Mouse (Mus musculus) inflammation-experienced regulatory T-cells, adult 6 months (primary cell): ENCODE results near the gene Gcdh. TPM values are rescaled to one million over a fixed set of nuclear protein-coding genes. Genes with fewer than 3 reads are reported as not detected.
A peak's percentile ranks its signal among the peaks of the same experiment; 100 is the strongest.
"Not testable (repeated sequence)": the region's sequence is repeated elsewhere in the genome, so short reads cannot be mapped to it uniquely, and the experiment has no call there.

Experiments
- ATAC-seq: one replicate; pipeline ENCODE4 v1.8.0; 2017
- polyA plus RNA-seq, 3 experiments: library from polyadenylated mRNA; unstranded; fragments of 100-300 nt; shearing (Covaris generic); gene quantifications; one replicate each; pipeline ENCODE4 v1.2.1; 2017

Gcdh gene
- polyA plus RNA-seq, 3 experiments from 2014 or later, result 14.5 to 19.9 (median 19.2) TPM

- ATAC-seq, result no peak
Observed at GRCm38 (mm10) chr8:84909949-84910348, 16.2 kb upstream of the Gcdh start.

GRCm38 (mm10) chr8:84909162-84909767 is 15.5 kb upstream of the Gcdh start:
- ATAC-seq, result no peak

GRCm38 (mm10) chr8:84908421-84909161 is 14.9 kb upstream of the Gcdh start, which contains the start of gene Dnase2a:
Dnase2a (plus strand) TSS chr8:84908560.
- ATAC-seq, result peak; percentile 86

- not testable (repeated sequence) for ATAC-seq
Observed at GRCm38 (mm10) chr8:84907979-84908378, 14.3 kb upstream of the Gcdh start.

GRCm38 (mm10) chr8:84907493-84907892 is 13.8 kb upstream of the Gcdh start:
- ATAC-seq, result no peak

GRCm38 (mm10) chr8:84907037-84907436 is 13.3 kb upstream of the Gcdh start:
- ATAC-seq, result no peak

- ATAC-seq, result no peak
Observed at GRCm38 (mm10) chr8:84904351-84904750, 10.6 kb upstream of the Gcdh start.

- ATAC-seq, result peak; percentile 89
Observed at GRCm38 (mm10) chr8:84902920-84903661, 9.4 kb upstream of the Gcdh start.

- no peak for ATAC-seq
Observed at GRCm38 (mm10) chr8:84902367-84902919, 8.7 kb upstream of the Gcdh start.

- ATAC-seq, result no peak
Observed at GRCm38 (mm10) chr8:84901752-84902151, 8.0 kb upstream of the Gcdh start, which contains the start of gene Klf1. Klf1 (plus strand) TSS chr8:84901928.

GRCm38 (mm10) chr8:84901071-84901470 is 7.3 kb upstream of the Gcdh start:
- no peak for ATAC-seq

GRCm38 (mm10) chr8:84895963-84896362 is 2.2 kb upstream of the Gcdh start:
- no peak for ATAC-seq

GRCm38 (mm10) chr8:84892993-84893708 is 570 bp downstream of the Gcdh start:
- no peak for ATAC-seq

- no peak for ATAC-seq
Observed at GRCm38 (mm10) chr8:84889141-84889540, 4.6 kb downstream of the Gcdh start.

GRCm38 (mm10) chr8:84888280-84888679 is 5.4 kb downstream of the Gcdh start:
- ATAC-seq, result no peak

- no peak for ATAC-seq
Observed at GRCm38 (mm10) chr8:84884728-84885127, 9.0 kb downstream of the Gcdh start.

GRCm38 (mm10) chr8:84878915-84879314 is 14.8 kb downstream of the Gcdh start:
- no peak for ATAC-seq

- ATAC-seq, result no peak
Observed at GRCm38 (mm10) chr8:84877297-84878035, 16.3 kb downstream of the Gcdh start.

GRCm38 (mm10) chr8:84874339-84874738 is 19.4 kb downstream of the Gcdh start:
- ATAC-seq, result no peak

GRCm38 (mm10) chr8:84873016-84873415 is 20.7 kb downstream of the Gcdh start:
- no peak for ATAC-seq

GRCm38 (mm10) chr8:84872309-84872965 is 21.3 kb downstream of the Gcdh start:
- no peak for ATAC-seq
